Mouse (Mus musculus): ENCODE results near the gene Ccdc87. TPM values are rescaled to one million over a fixed set of nuclear protein-coding genes. Genes with fewer than 3 reads are reported as not detected.

Ccdc87 gene
- 0.26 TPM for polyA plus RNA-seq (2021)

GRCm38 (mm10) chr19:4839149-4839548 is at the start of gene Ccdc87, which contains the start of gene Ccs:
Gene Ccdc87, plus strand, starts transcription at chr19:4839366.
Gene Ccs, minus strand, starts transcription at chr19:4839332.
- DNase-seq (ENCODE audit: low read depth, low spot score) (peak; percentile 63), ATAC-seq (peak; percentile 91)
- ChIA-PET POLR2A (interaction anchor here (1.1 to 1.7 kb wide), 2 partner anchors 12 to 16 kb away, joined by 3 to 4 read pairs; partner anchors contain the start of gene Ctsf), CTCF (interaction anchor here (2.0 to 2.1 kb wide), 2 partner anchors 8 to 26 kb away, joined by 7 to 9 read pairs; no protein-coding TSS in a partner anchor)
- peaks cover 36% of the 10 kb centered on the region for H3K27me3 ChIP-seq
- in situ Hi-C loops (cut with MboI; ENCODE audit: low pct_unique_long_range_greater_than_20kb): no loop called here
- no peak for TF ChIP-seq CTCF (IDR thresholded peaks at IDR 0.05)

DNA sequence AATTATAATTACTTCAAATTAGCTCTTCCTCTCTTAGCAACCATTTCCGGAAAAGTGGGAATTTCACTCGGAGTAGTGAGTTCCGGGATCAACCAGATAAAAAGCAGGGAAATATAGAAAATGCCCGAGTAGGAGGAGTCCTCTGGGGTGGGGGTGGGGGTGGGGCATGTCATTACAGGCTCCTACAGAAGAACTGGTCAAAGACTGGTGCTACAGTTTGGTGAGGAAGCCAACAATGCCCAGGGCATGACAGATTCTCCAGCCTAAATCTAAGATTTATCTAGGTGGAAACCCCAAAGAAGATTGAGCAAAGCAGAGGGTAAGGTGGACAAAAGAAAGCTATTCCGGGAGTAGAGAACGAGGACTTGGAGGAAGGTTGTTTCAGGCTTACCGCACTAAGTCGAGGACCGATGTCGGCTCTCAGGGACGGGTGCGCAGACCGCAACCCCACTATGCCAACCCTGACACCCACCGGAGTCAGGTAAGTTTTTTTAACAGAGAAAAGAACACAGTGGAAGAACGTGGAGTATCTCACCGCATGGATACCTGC is 45.8 kb upstream of the Ccdc87 start:
- no peaks in the 10 kb centered on the region for H3K27me3 ChIP-seq
- no peak for DNase-seq (ENCODE audit: low read depth, low spot score)
- no peak for TF ChIP-seq CTCF (IDR thresholded peaks at IDR 0.05)
- POLR2A ChIA-PET: interaction anchor here (0.6 to 2.3 kb wide), 7 partner anchors 8 to 55 kb away, joined by 3 to 8 read pairs (median 5); partner anchors contain the start of genes Gm21992 and Rbm14
- CTCF ChIA-PET: interaction anchor here (1.1 to 1.2 kb wide), 2 partner anchors 9 to 15 kb away, joined by 3 read pairs; no protein-coding TSS in a partner anchor
- in situ Hi-C loops (cut with MboI; ENCODE audit: low pct_unique_long_range_greater_than_20kb): no loop called here
- no peak for ATAC-seq

DNA sequence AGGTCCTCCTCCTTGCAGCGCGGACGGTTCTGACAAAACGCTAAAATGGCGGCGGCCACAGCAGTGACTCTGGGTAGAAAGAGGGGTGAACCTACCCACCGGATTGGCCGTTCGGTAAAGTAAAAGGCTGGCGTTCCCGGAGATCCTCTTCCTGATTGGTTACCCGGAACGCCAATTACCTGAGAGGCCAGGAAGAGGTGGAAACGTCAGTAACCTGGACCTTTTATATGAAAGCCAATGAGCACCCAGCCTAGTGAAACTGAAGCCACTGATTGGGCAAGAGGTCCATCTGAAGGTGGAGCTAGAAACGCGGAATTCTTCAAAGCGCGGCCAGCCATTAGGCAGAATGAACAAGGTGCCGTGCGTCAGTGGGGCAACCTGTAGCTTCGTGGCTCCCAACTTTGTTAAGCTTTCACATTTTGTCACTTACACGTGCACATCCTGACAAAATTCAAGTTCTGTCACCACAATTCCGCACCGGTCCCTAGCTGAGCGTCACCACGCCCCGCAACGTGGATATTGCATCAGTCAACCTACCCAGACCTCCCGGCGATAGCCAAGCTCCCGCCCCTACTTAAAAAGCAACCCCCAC is 45.2 kb upstream of the Ccdc87 start, which contains the start of gene Rbm4:
Gene Rbm4, minus strand, starts transcription at position 71 of the 592 bp plus-strand sequence.
- no peaks in the 10 kb centered on the region for H3K27me3 ChIP-seq
- DNase-seq (ENCODE audit: low read depth, low spot score): peak; percentile 97
- ATAC-seq: peak; percentile 96
- POLR2A ChIA-PET: interaction anchor here (1.3 to 1.6 kb wide), 4 partner anchors 9 to 18 kb away, joined by 3 to 8 read pairs (median 5); partner anchors contain the start of genes Gm21992 and Rbm14
- CTCF ChIA-PET: interaction anchor here (1.1 to 1.3 kb wide), 3 partner anchors 10 to 171 kb away, joined by 3 read pairs; no protein-coding TSS in a partner anchor
- no peak for TF ChIP-seq CTCF (IDR thresholded peaks at IDR 0.05)
- in situ Hi-C loops (cut with MboI; ENCODE audit: low pct_unique_long_range_greater_than_20kb): no loop called here

GRCm38 (mm10) chr19:4795929-4796328 is 43.2 kb upstream of the Ccdc87 start:
- ChIA-PET CTCF (no interaction called here), POLR2A (no interaction called here)
- no peak for ATAC-seq
- no peak for TF ChIP-seq CTCF (IDR thresholded peaks at IDR 0.05)
- no peaks in the 10 kb centered on the region for H3K27me3 ChIP-seq
- in situ Hi-C loops (cut with MboI; ENCODE audit: low pct_unique_long_range_greater_than_20kb): no loop called here
- DNase-seq (ENCODE audit: low read depth, low spot score): no peak

- TF ChIP-seq CTCF (IDR thresholded peaks at IDR 0.05): no peak
- in situ Hi-C loops (cut with MboI; ENCODE audit: low pct_unique_long_range_greater_than_20kb): no loop called here
- POLR2A ChIA-PET: no interaction called here
- DNase-seq (ENCODE audit: low read depth, low spot score): no peak
- no peaks in the 10 kb centered on the region for H3K27me3 ChIP-seq
- no peak for ATAC-seq
- CTCF ChIA-PET: no interaction called here
These were observed 41.3 kb upstream of the Ccdc87 start for GRCm38 (mm10) chr19:4797846-4798245.

DNA sequence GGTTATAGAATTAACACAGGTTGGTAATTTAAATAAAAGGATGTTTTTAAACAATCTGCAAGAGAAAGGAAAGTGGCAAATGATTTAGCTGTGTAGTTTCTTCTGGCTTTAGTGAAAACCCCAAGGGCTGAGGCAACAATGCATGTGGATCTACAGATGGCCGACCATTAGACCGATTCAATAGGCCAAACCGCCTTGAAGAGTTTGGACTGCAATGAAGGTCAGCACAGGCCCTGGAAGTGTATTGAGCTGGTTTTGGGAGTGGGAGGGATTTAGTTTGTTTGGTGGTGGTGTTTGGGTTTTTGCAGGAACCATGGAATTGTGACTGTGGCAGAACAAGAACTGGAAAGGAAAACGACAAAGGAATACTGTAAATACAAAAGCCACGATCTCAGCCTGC is 40.1 kb upstream of the Ccdc87 start:
- POLR2A ChIA-PET: interaction anchor here (0.6 kb wide), 2 partner anchors 348 to 949 kb away, joined by 3 to 4 read pairs; no protein-coding TSS in a partner anchor
- CTCF ChIA-PET: no interaction called here
- TF ChIP-seq CTCF (IDR thresholded peaks at IDR 0.05): no peak
- H3K27me3 ChIP-seq: no peaks in the 10 kb centered on the region
- DNase-seq (ENCODE audit: low read depth, low spot score) (no peak), ATAC-seq (no peak)
- in situ Hi-C loops (cut with MboI; ENCODE audit: low pct_unique_long_range_greater_than_20kb): no loop called here

- POLR2A ChIA-PET: interaction anchor here (0.5 to 1.8 kb wide), 3 partner anchors 9 to 10 kb away, joined by 4 to 6 read pairs (median 4); partner anchors contain the start of genes Gm21992, Rbm14 and Rbm4
- in situ Hi-C loops (cut with MboI; ENCODE audit: low pct_unique_long_range_greater_than_20kb): no loop called here
- H3K27me3 ChIP-seq: no peaks in the 10 kb centered on the region
- ATAC-seq: peak; percentile 26
- TF ChIP-seq CTCF (IDR thresholded peaks at IDR 0.05): no peak
- CTCF ChIA-PET: no interaction called here
- no peak for DNase-seq (ENCODE audit: low read depth, low spot score)
These were observed 36.5 kb upstream of the Ccdc87 start for GRCm38 (mm10) chr19:4802691-4803091.

- TF ChIP-seq CTCF (IDR thresholded peaks at IDR 0.05): no peak
- H3K27me3 ChIP-seq: no peaks in the 10 kb centered on the region
- ATAC-seq (no peak), DNase-seq (ENCODE audit: low read depth, low spot score) (no peak)
- ChIA-PET POLR2A (interaction anchor here (1.3 to 1.8 kb wide), 2 partner anchors 8 to 10 kb away, joined by 4 to 6 read pairs; partner anchors contain the start of genes Gm21992, Rbm14 and Rbm4), CTCF (no interaction called here)
- in situ Hi-C loops (cut with MboI; ENCODE audit: low pct_unique_long_range_greater_than_20kb): no loop called here
These were observed 35.9 kb upstream of the Ccdc87 start for GRCm38 (mm10) chr19:4803283-4803682.

GRCm38 (mm10) chr19:4810309-4810708 is 28.9 kb upstream of the Ccdc87 start:
- no peaks in the 10 kb centered on the region for H3K27me3 ChIP-seq
- CTCF ChIA-PET: no interaction called here
- in situ Hi-C loops (cut with MboI; ENCODE audit: low pct_unique_long_range_greater_than_20kb): no loop called here
- POLR2A ChIA-PET: interaction anchor here (2.7 kb wide), 1 partner anchor 16 kb away, joined by 8 read pairs; the partner anchor contains the start of gene Rbm4
- no peak for TF ChIP-seq CTCF (IDR thresholded peaks at IDR 0.05)
- no peak for ATAC-seq
- DNase-seq (ENCODE audit: low read depth, low spot score): no peak

DNA sequence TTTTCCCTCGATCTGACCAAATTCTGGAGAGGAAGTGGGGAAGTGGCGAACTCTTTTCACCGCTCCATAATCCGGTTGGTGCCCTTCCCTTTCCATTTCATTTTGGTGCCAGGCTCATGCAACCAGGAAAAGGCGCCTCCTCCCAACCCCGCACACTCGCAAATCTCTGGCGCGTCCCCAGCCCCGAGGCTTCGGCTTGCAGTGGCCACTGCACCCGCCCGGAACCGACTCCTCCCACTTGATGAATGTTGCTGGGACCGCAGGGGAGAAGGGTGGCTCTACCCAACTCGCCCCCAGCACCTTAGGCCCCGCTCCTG is 28.5 kb upstream of the Ccdc87 start:
- in situ Hi-C loops (cut with MboI; ENCODE audit: low pct_unique_long_range_greater_than_20kb): no loop called here
- TF ChIP-seq CTCF (IDR thresholded peaks at IDR 0.05): no peak
- ATAC-seq (peak; percentile 61), DNase-seq (ENCODE audit: low read depth, low spot score) (no peak)
- ChIA-PET POLR2A (interaction anchor here (0.7 to 2.1 kb wide), 2 partner anchors 10 to 45 kb away, joined by 3 to 6 read pairs; no protein-coding TSS in a partner anchor), CTCF (no interaction called here)
- no peaks in the 10 kb centered on the region for H3K27me3 ChIP-seq

Data from Patski (cell line).